Mouse (Mus musculus) heart, embryonic 16.5 days (tissue): ENCODE data around the gene Zfp93. TPM values are rescaled to one million over a fixed set of nuclear protein-coding genes. Genes with fewer than 3 reads are reported as not detected.
A peak's percentile ranks its signal among the peaks of the same experiment; 100 is the strongest.

Source experiments
- ATAC-seq: fragments of 200-750 bp; cut with Nextera tagmentation; replicated peaks from 2 replicates; pipeline ENCODE4 v1.8.0; 2017; ENCODE audit warnings: moderate number of reproducible peaks; ENCODE audit not compliant: insufficient read depth, low FRiP score; ENCODE audit errors: extremely low read depth
- H3K27ac ChIP-seq: fragments of 300-500 bp; sonication (generic); 2 replicates; pipeline ENCODE4 v1.5.1; 2014; ENCODE audit warnings: mild to moderate bottlenecking, low read length, control low read depth, moderate library complexity
- H3K27me3 ChIP-seq: fragments of 300-500 bp; sonication (generic); 2 replicates; pipeline ENCODE4 v1.6.1; 2014; ENCODE audit warnings: low read length, mixed read lengths; ENCODE audit not compliant: control insufficient read depth, insufficient read depth
- H3K36me3 ChIP-seq: fragments of 300-500 bp; sonication (generic); 2 replicates; pipeline ENCODE4 v1.6.1; 2014; ENCODE audit not compliant: control insufficient read depth, insufficient read depth
- H3K4me1 ChIP-seq: fragments of 300-500 bp; sonication (generic); 2 replicates; pipeline ENCODE4 v1.6.1; 2014; ENCODE audit warnings: low read length, mixed read lengths; ENCODE audit not compliant: control insufficient read depth, insufficient read depth
- H3K4me2 ChIP-seq: fragments of 300-500 bp; sonication (generic); 2 replicates; pipeline ENCODE4 v1.6.1; 2014; ENCODE audit warnings: low read depth, mild to moderate bottlenecking, control low read depth, low read length
- H3K4me3 ChIP-seq: fragments of 300-500 bp; sonication (generic); 2 replicates; pipeline ENCODE4 v1.5.1; 2014; ENCODE audit warnings: mild to moderate bottlenecking, control low read depth, low read length
- H3K9ac ChIP-seq: fragments of 300-500 bp; sonication (generic); 2 replicates; pipeline ENCODE4 v1.6.1; 2014; ENCODE audit warnings: low read length, control low read depth
- H3K9me3 ChIP-seq: fragments of 300-500 bp; sonication (generic); replicated peaks from 2 replicates; pipeline ENCODE4 v1.6.1; 2016; ENCODE audit warnings: low read length; ENCODE audit not compliant: control insufficient read depth
- WGBS: fragments of 180-500 bp; shearing (Covaris S2); extraction: QIAGEN DNeasy Blood & Tissue Kit; methylation state at CpG from one replicate; pipeline ENCODE4 v1.1.7; 2014; 5-methylcytosine and 5-hydroxymethylcytosine counted together
- polyA plus RNA-seq: library from polyadenylated mRNA; unstranded; fragments of >200 nt; fragmentation: Nextera tagmentation; extraction: Ambion mirVana; gene quantifications from 2 replicates; pipeline ENCODE4 v1.2.1, GENCODE M21; 2015

Zfp93 gene
- polyA plus RNA-seq, 1 experiment from 2014 or later, result 5.8 TPM

DNA sequence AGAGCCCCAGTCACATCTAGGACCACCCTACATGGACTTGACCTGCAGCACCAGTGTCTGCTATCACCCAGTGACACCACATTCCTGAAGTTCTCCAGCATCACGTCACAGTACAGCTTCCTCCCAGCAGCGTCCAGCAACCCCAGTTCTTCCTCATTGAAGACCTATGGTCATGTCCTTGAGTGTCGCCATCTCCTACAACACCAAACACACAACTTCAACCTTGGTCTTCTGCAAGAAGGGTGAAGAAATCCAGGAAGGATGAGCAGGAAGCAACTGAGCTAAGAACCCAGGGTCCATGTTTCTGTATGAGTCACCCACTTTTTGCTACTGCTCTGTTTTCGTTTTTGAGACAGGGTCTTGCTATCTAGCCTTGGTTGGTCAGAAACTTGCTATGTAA is 52.4 kb downstream of the Zfp93 start:
- Histone ChIP-seq H3K4me3 (no peak overlapping the region), H3K36me3 (no peaks in the 10 kb centered on the region), H3K9ac (no peak overlapping the region), H3K27me3 (no peaks in the 10 kb centered on the region), H3K4me1 (no peaks in the 10 kb centered on the region), H3K9me3 (peaks cover 15% of the 10 kb centered on the region), H3K27ac (no peak overlapping the region), H3K4me2 (no peak overlapping the region)
- ATAC-seq, result no peak
- WGBS, result 55% methylated on average over 4 of the region's 4 CpGs

- Histone ChIP-seq H3K9ac (no peak overlapping the region), H3K4me3 (no peak overlapping the region), H3K9me3 (peaks cover 15% of the 10 kb centered on the region), H3K36me3 (no peaks in the 10 kb centered on the region), H3K27ac (no peak overlapping the region), H3K4me2 (peak overlapping the region; percentile 65; the same call in 1 of the 2 replicates), H3K4me1 (no peaks in the 10 kb centered on the region), H3K27me3 (no peaks in the 10 kb centered on the region)
- WGBS, result 88% methylated on average over 6 of the region's 6 CpGs
- ATAC-seq, result no peak
These were observed 55.0 kb downstream of the Zfp93 start for GRCm38 (mm10) chr7:24325197-24325596.

- ATAC-seq, result no peak
- H3K4me3 ChIP-seq, result peak overlapping the region; percentile 38
- no peaks in the 10 kb centered on the region for H3K27me3 ChIP-seq
- H3K36me3 ChIP-seq, result no peaks in the 10 kb centered on the region
- peak overlapping the region; percentile 49; the same call in 1 of the 2 replicates for H3K9ac ChIP-seq
- WGBS, result 5% methylated on average over 13 of the region's 13 CpGs
- H3K9me3 ChIP-seq, result peaks cover 15% of the 10 kb centered on the region
- no peaks in the 10 kb centered on the region for H3K4me1 ChIP-seq
- H3K27ac ChIP-seq, result no peak overlapping the region
- peak overlapping the region; percentile 65 for H3K4me2 ChIP-seq
These were observed 55.5 kb downstream of the Zfp93 start for GRCm38 (mm10) chr7:24325675-24326128.

DNA sequence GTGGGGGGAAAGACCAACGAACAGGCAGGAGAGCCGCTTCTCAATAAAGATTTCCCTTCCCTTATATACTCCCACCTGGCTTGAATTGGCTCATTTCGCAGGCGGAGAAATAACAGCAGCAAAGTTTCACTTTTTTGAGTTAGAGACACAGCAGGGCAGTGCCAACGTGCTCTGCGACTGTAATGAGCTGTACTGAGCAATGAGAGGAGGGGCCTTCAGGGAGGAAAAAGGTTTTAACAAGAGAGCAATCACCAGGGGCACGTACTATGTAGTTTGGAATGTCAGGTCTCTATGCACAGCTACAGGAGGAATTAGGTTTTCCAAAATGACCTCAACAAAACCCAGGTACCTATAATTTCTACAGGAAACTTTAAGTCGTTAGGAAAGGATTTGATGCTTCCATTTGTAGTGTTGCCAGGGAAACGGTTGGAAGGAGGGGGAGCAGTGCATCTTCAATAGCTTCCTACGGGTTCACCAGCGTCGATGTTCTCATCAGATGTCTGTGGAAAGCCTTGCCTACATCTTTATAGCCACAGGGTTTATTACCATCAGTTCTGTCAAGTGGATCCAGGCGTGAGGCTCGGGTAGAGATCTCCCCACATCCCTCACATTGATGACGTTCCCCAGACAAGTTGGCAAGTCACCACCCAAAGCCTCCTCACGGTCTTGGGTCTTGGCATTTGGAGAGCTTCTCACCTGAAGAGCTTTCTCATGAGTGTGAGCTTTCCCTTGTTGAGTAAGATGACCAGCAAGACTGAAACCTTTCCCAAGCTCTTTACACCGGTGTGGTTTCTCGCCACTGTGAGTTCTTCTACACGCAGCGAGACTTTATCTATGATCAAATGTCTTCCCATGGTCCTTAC is 56.3 kb downstream of the Zfp93 start:
- WGBS, result 47% methylated on average over 20 of the region's 20 CpGs

More for the DNA sequence above, 56.3 kb downstream of the Zfp93 start:
- ATAC-seq, result no peak
- no peaks in the 10 kb centered on the region for H3K4me1 ChIP-seq
- peak overlapping the region; percentile 38 for H3K4me3 ChIP-seq
- H3K27ac ChIP-seq, result no peak overlapping the region
- H3K9ac ChIP-seq, result no peak overlapping the region
- no peaks in the 10 kb centered on the region for H3K36me3 ChIP-seq
- peak overlapping the region; percentile 65 for H3K4me2 ChIP-seq
- peaks cover 15% of the 10 kb centered on the region for H3K9me3 ChIP-seq
- H3K27me3 ChIP-seq, result no peaks in the 10 kb centered on the region

Other genes starting within 250 kb of the Zfp93 start
- gene Vmn1r183, start 217.2 kb upstream of the Zfp93 start, polyA plus RNA-seq, result 0.01 TPM in 1 of 2 replicates, not detected in the other
- 13.2 and 14.1 TPM in 2 replicates for gene Zfp180, start 188.5 kb upstream of the Zfp93 start, polyA plus RNA-seq
- 5.2 and 6.0 TPM in 2 replicates for gene Zfp112, start 158.1 kb upstream of the Zfp93 start, polyA plus RNA-seq
- gene Zfp235, start 136.3 kb upstream of the Zfp93 start, polyA plus RNA-seq, result 8.7 and 9.4 TPM in 2 replicates
- 2.1 and 3.3 TPM in 2 replicates for gene Zfp114, start 95.4 kb upstream of the Zfp93 start, polyA plus RNA-seq
- gene Zfp111, start 59.0 kb upstream of the Zfp93 start, polyA plus RNA-seq, result 5.6 and 7.1 TPM in 2 replicates
- gene Zfp109, start 32.9 kb upstream of the Zfp93 start, polyA plus RNA-seq, result 3.6 TPM in 2 replicates
- 2.1 and 2.7 TPM in 2 replicates for gene Zfp108, start 15.6 kb upstream of the Zfp93 start, polyA plus RNA-seq
- gene Zfp61, start 30.8 kb downstream of the Zfp93 start, polyA plus RNA-seq, result 16.6 and 16.8 TPM in 2 replicates
- 5.1 and 5.2 TPM in 2 replicates for gene Zfp94, start 46.2 kb downstream of the Zfp93 start, polyA plus RNA-seq
- 0.17 and 0.30 TPM in 2 replicates for gene Tescl, start 63.5 kb downstream of the Zfp93 start, polyA plus RNA-seq
- not detected in 2 replicates for gene Lypd5, start 78.8 kb downstream of the Zfp93 start, polyA plus RNA-seq
- gene Kcnn4, start 99.8 kb downstream of the Zfp93 start, polyA plus RNA-seq, result 5.2 and 10.9 TPM in 2 replicates
- gene Smg9, start 129.2 kb downstream of the Zfp93 start, polyA plus RNA-seq, result 18.7 and 20.5 TPM in 2 replicates
- gene Irgc1, start 181.9 kb downstream of the Zfp93 start, polyA plus RNA-seq, result 0.29 TPM in 1 of 2 replicates, not detected in the other
- 8.1 and 8.8 TPM in 2 replicates for gene Plaur, start 192.1 kb downstream of the Zfp93 start, polyA plus RNA-seq
- 1.2 and 1.3 TPM in 2 replicates for gene Cadm4, start 211.6 kb downstream of the Zfp93 start, polyA plus RNA-seq
- gene Zfp428, start 236.6 kb downstream of the Zfp93 start, polyA plus RNA-seq, result 40.9 and 43.0 TPM in 2 replicates
- 0.26 and 0.35 TPM in 2 replicates for gene AC161166.1, start 242.0 kb downstream of the Zfp93 start, polyA plus RNA-seq